Comparison of ENCODE assay signal across 8 mouse cellular contexts in the genomic region with DNA sequence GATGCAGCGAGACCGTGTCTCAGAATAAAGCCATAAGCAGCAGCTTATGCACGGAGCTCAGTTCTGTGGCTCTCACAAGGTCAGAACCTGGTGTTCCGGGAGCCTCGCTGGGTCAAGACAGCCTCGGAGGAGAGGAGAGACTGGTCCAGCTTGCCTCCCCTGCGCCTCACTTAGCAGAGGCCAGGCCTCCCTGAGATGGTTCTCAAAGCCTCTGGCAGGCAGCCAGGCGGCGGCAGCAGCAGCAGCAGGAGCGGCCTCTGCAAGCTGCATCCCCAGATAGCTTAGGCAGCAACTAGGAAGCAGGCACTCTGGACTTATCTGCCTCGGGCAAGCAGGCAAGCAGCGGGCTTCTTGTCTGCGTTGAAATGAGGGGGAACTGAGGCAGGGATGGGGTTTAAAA. TPM values are rescaled to one million over a fixed set of nuclear protein-coding genes. Genes with fewer than 3 reads are reported as not detected.
A peak's percentile ranks its signal among the peaks of the same experiment; 100 is the strongest.
DNase-seq lines count a peak whose midpoint lies in the region; ATAC-seq lines count a peak whose summit lies in the region.

No protein-coding gene starts in this region.

- H3K27ac ChIP-seq in brown adipose tissue, adult 24 weeks (replicated peaks; ENCODE audit: low read depth, low read length), result peak overlapping the region; percentile 39
- H3K27ac ChIP-seq in forebrain, embryonic 11.5 days (ENCODE audit: low read depth, low read length), result peak overlapping the region; percentile 100

- 12% methylated on average over 13 of the region's 13 CpGs for WGBS in forebrain, embryonic 11.5 days

- H3K9ac ChIP-seq in forebrain, embryonic 11.5 days (ENCODE audit: low read length), result peak overlapping the region; percentile 84

- no peaks in the 10 kb centered on the region for H3K36me3 ChIP-seq in forebrain, embryonic 11.5 days (ENCODE audit: control insufficient read depth, insufficient read depth, low read length)

- H3K27me3 ChIP-seq in forebrain, embryonic 11.5 days (ENCODE audit: control insufficient read depth, insufficient read depth, low read length), result no peaks in the 10 kb centered on the region

- no peak overlapping the region for H3K4me2 ChIP-seq in forebrain, embryonic 11.5 days (ENCODE audit: low read depth, low read length, severe bottlenecking)

- DNase-seq in MN1 (ENCODE audit: low spot score), result peak; percentile 92
- peak; percentile 86 for DNase-seq in forebrain, embryonic 11.5 days (ENCODE audit: low spot score)
- peak; percentile 88 for DNase-seq in heart, postnatal 4 days
- peak; percentile 75 to 81 for DNase-seq in layer of hippocampus, postnatal 10 days (ENCODE audit: low spot score in 2 of 2)
- peak; percentile 81 to 90 for DNase-seq in lung, postnatal 4 days
- peak; percentile 71 to 77 for DNase-seq in right cerebral cortex, adult 2 months (ENCODE audit: low spot score in 2 of 2)

- ATAC-seq in forebrain, embryonic 11.5 days (replicated peaks; ENCODE audit: low FRiP score), result no peak; the same call in 1 of the 2 replicates
- ATAC-seq in monocyte, adult 5-6 weeks (replicated peaks; ENCODE audit: insufficient number of reproducible peaks, low FRiP score, low TSS enrichment, poor library complexity, severe bottlenecking), result no peak

- H3K9me3 ChIP-seq in forebrain, embryonic 11.5 days (ENCODE audit: control insufficient read depth, low read length), result no peaks in the 10 kb centered on the region

- H3K4me3 ChIP-seq in brown adipose tissue, adult 24 weeks (ENCODE audit: insufficient read depth, low read depth, low read length), result no peak overlapping the region
- H3K4me3 ChIP-seq in forebrain, embryonic 11.5 days (ENCODE audit: low read depth, low read length), result no peak overlapping the region

- peaks cover 34% of the 10 kb centered on the region for H3K4me1 ChIP-seq in brown adipose tissue, adult 24 weeks (ENCODE audit: control insufficient read depth, insufficient read depth, insufficient read length, low read length)
- peaks cover 53% of the 10 kb centered on the region for H3K4me1 ChIP-seq in forebrain, embryonic 11.5 days (replicated peaks; ENCODE audit: control insufficient read depth, insufficient read depth, low read length)

RNA-seq across cellular contexts. Expression of gene Zmynd8, which starts 10.4 kb away (rescaled TPM):
- polyA plus RNA-seq in brown adipose tissue, adult 24 weeks (2012; ENCODE audit: insufficient read depth, insufficient read length, missing spikeins), result 6.7 and 17.9 TPM in 2 replicates
- polyA plus RNA-seq in forebrain, embryonic 11.5 days (2014; fragmentation: Nextera tagmentation; extraction: Ambion mirVana), result 54.3 and 61.5 TPM in 2 replicates
- 10 to 100 TPM; 49.5 to 50.4 TPM for total RNA-seq in heart, postnatal 4 days (2021)
- 100 to 1,000 TPM; 112 to 116 TPM for total RNA-seq in layer of hippocampus, postnatal 10 days (2021)
- total RNA-seq in monocyte, adult 5-6 weeks (2017), result 42.6 to 54.2 TPM (median 44.4 TPM) in 3 replicates
